Mouse (Mus musculus) lung, adult 2 months (tissue): ENCODE measurements around the gene Hoxd13.

ENCODE experiments used
- CTCF ChIP-seq: fragments of 200-500 bp; IDR thresholded peaks from 2 replicates; pipeline ENCODE4 v1.5.1; 2011; ENCODE audit warnings: mild to moderate bottlenecking, low read length, control low read depth; ENCODE audit not compliant: insufficient read depth
- POLR2A ChIP-seq: fragments of 200-500 bp; IDR thresholded peaks from 2 replicates; pipeline ENCODE4 v1.6.1; 2011; ENCODE audit warnings: low read depth, mild to moderate bottlenecking, control low read depth, low read length, borderline replicate concordance; ENCODE audit errors: extremely low read depth

DNA sequence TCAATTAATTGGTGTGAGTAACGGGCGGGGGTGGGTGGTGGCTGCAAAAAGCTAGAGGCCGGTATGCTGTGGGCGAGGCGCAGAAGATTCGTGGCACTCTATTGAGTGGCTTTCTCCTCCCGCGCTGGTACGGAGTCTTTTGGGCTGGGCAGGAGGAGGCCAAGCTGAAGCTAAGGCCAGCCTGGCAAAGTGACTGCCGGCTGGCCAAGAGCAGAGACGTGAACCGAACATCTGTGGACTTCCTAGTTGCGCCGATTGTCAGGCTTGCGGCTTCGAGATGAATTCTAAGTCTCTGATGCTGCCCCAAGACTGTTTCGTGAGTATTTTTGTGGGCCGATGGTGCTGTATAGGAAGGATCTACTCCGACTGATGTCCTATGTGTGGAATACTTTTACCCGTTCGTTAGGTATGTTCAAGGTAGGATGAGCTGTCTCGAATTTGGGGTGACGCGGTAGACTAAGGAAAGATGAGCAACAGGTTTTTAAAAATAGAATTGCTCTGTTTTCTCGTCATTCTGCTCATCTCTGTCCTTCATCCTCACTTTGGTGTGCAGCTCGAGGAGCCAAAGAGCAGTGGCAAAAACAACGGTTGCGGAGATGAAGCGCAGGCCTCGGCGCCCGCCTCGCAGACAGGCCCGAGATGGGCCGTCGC is 794 bp upstream of the Hoxd13 start:
- TF ChIP-seq CTCF, result no peak
- TF ChIP-seq POLR2A, result no peak
